In the genomic region with DNA sequence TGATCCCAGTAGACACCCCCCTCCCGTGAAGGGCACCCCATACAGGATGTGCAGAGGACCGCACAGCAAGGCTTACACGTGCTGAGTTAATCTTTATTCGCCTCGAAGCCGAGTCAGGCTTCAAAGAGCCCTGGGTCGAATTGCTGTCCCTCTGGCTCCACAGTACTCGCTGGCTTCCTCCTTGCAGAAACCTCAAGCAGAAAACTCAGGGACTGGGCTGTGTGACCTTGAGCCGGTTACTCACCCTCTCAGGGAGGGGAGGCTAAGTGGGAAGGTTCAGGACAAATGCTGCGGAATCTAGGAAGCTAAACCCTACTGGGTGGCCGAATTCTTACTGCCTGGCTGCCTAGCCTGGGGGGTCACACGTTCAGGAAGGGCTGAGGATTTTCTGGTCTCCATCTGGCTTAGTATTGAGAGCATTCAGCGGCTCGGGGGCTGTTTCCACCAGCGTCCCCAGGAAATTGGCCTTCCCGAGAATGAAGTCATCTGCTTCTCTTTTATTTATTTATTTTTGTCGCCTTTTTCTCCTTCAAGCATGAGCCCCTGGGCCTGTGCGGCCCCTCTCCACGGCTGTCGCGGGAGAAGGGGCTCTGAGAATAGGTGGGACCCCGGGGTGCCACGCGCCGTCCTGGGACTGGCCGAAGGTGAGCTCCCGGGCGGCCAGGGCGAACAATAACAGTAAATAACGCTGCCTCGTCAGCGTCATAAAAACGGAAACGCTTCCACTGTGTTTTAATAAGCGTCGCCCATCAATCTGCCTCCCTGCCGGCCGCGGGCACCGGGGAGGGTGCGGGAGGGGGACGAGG, we compare ENCODE assay signal across 8 mouse cellular contexts.
DNase-seq lines count a peak whose midpoint lies in the region; ATAC-seq and TF ChIP-seq lines count a peak whose summit lies in the region.

No protein-coding gene starts in this region.

- TF ChIP-seq CTCF in liver, postnatal 0 days (IDR thresholded peaks at IDR 0.05; ENCODE audit: low read depth), result no peak

- H3K9ac ChIP-seq in forebrain, embryonic 16.5 days (replicated peaks; ENCODE audit: low read depth, low read length), result peak overlapping the region; percentile 80
- H3K9ac ChIP-seq in intestine, embryonic 14.5 days (ENCODE audit: low read length), result peak overlapping the region; percentile 75
- H3K9ac ChIP-seq in liver, postnatal 0 days (replicated peaks), result peak overlapping the region; percentile 72

- H3K4me2 ChIP-seq in forebrain, embryonic 16.5 days (ENCODE audit: low read length), result peak overlapping the region; percentile 80
- peak overlapping the region; percentile 87 for H3K4me2 ChIP-seq in intestine, embryonic 14.5 days (ENCODE audit: low read length)
- peak overlapping the region; percentile 96 for H3K4me2 ChIP-seq in liver, postnatal 0 days (ENCODE audit: low read depth, low read length)

- peak overlapping the region; percentile 44 for H3K4me3 ChIP-seq in forebrain, embryonic 16.5 days (replicated peaks; ENCODE audit: low read length)
- H3K4me3 ChIP-seq in intestine, embryonic 14.5 days (ENCODE audit: low read depth, low read length), result peak overlapping the region; percentile 34
- peak overlapping the region; percentile 66 for H3K4me3 ChIP-seq in liver, postnatal 0 days (ENCODE audit: low read depth, low read length)

- peak; percentile 27 to 43 for DNase-seq in urinary bladder, adult 18-20 months (ENCODE audit: low spot score in 2 of 2)
- no peak for DNase-seq in urinary bladder, postnatal 10 days (ENCODE audit: low spot score)
- DNase-seq in adrenal gland, postnatal 25 days, result peak; percentile 75
- peak; percentile 73 for DNase-seq in intestine, embryonic 14.5 days (ENCODE audit: low spot score)
- DNase-seq in liver, postnatal 0 days, result peak; percentile 31
- peak; percentile 68 for DNase-seq in ovary, postnatal 36 days (ENCODE audit: low spot score)

- TF ChIP-seq EP300 in liver, postnatal 0 days (IDR thresholded peaks at IDR 0.05; ENCODE audit: low read depth), result no peak

- H3K9me3 ChIP-seq in forebrain, embryonic 16.5 days (ENCODE audit: control insufficient read depth, low read length), result no peaks in the 10 kb centered on the region
- H3K9me3 ChIP-seq in intestine, embryonic 14.5 days (ENCODE audit: control insufficient read depth, low read length), result peaks cover 4% of the 10 kb centered on the region; the same call in 1 of the 2 replicates
- H3K9me3 ChIP-seq in liver, postnatal 0 days (ENCODE audit: low read length), result no peaks in the 10 kb centered on the region

- 1% methylated on average over 42 of the region's 42 CpGs for WGBS in forebrain, embryonic 16.5 days
- WGBS in intestine, embryonic 14.5 days, result under 1% methylated on average over 42 of the region's 42 CpGs
- WGBS in liver, postnatal 0 days (ENCODE audit: insufficient replicate concordance), result 2% methylated on average over 42 of the region's 42 CpGs

- peak overlapping the region; percentile 100 for H3K27ac ChIP-seq in forebrain, embryonic 16.5 days (ENCODE audit: low read length)
- peak overlapping the region; percentile 100 for H3K27ac ChIP-seq in intestine, embryonic 14.5 days (ENCODE audit: low read depth)
- H3K27ac ChIP-seq in liver, postnatal 0 days (ENCODE audit: low read depth), result peak overlapping the region; percentile 85

- peaks cover 67% of the 10 kb centered on the region for H3K4me1 ChIP-seq in forebrain, embryonic 16.5 days (replicated peaks; ENCODE audit: control insufficient read depth, insufficient read depth, low read length)
- H3K4me1 ChIP-seq in intestine, embryonic 14.5 days (replicated peaks; ENCODE audit: control insufficient read depth, insufficient read depth, low read length), result peaks cover 57% of the 10 kb centered on the region
- peaks cover 32% of the 10 kb centered on the region for H3K4me1 ChIP-seq in liver, postnatal 0 days (ENCODE audit: insufficient read depth)

- H3K27me3 ChIP-seq in forebrain, embryonic 16.5 days (replicated peaks; ENCODE audit: control insufficient read depth, insufficient read depth, low read length), result no peaks in the 10 kb centered on the region
- no peaks in the 10 kb centered on the region for H3K27me3 ChIP-seq in intestine, embryonic 14.5 days (replicated peaks; ENCODE audit: control insufficient read depth, insufficient read depth, low read length)
- no peaks in the 10 kb centered on the region for H3K27me3 ChIP-seq in liver, postnatal 0 days (ENCODE audit: insufficient read depth, low read length)

- peak; percentile 14 for ATAC-seq in forebrain, embryonic 16.5 days
- peak; percentile 34 for ATAC-seq in intestine, embryonic 14.5 days (replicated peaks; ENCODE audit: low FRiP score, low TSS enrichment, low read depth)
- ATAC-seq in liver, postnatal 0 days, result peak; percentile 29
- no peak for ATAC-seq in megakaryocyte-erythroid progenitor cell, adult 5-6 weeks (replicated peaks; ENCODE audit: low FRiP score, low TSS enrichment, poor library complexity, severe bottlenecking)

- H3K36me3 ChIP-seq in forebrain, embryonic 16.5 days (ENCODE audit: control insufficient read depth, insufficient read depth), result no peaks in the 10 kb centered on the region
- no peaks in the 10 kb centered on the region for H3K36me3 ChIP-seq in intestine, embryonic 14.5 days (ENCODE audit: control insufficient read depth, insufficient read depth, low read length)
- no peaks in the 10 kb centered on the region for H3K36me3 ChIP-seq in liver, postnatal 0 days (replicated peaks; ENCODE audit: insufficient read depth, low read length)
